Mouse (Mus musculus): ENCODE data around the gene Mitf. TPM values are rescaled to one million over a fixed set of nuclear protein-coding genes. Genes with fewer than 3 reads are reported as not detected.
A peak's percentile ranks its signal among the peaks of the same experiment; 100 is the strongest.

Gene Mitf
- polyA plus RNA-seq, 1 experiment: 2.6 TPM

DNA sequence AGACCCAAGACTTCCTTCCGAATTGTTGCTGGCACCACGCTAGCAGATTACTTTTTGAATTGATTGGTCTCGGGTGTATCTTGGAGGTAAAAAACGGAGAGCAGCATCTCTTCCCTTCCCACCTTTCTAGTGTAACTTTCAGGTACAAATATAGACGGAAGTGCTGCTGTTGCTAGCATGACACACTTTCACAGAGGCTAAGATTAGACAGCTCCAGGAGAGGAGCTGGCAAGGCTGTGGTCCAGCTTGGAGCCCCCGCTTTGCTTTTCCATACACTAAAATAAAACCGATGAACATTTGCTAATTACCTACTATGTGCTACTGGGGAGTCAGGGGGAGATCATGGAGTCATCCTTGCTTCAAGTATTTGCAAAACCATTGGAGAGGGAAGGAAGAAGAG lies 37.3 kb upstream of the Mitf start:
- Histone ChIP-seq H3K4me3 (ENCODE audit: extremely low read depth, insufficient read depth, insufficient read length) (no peak overlapping the region), H3K27me3 (ENCODE audit: control insufficient read depth, insufficient read depth, low read length) (no peaks in the 10 kb centered on the region), H3K27ac (ENCODE audit: insufficient read depth, low read length) (no peak overlapping the region), H3K36me3 (ENCODE audit: control insufficient read depth, insufficient read depth, low read length) (no peaks in the 10 kb centered on the region), H3K4me1 (ENCODE audit: control insufficient read depth, insufficient read depth, insufficient read length) (no peaks in the 10 kb centered on the region)
- 84% methylated on average over 7 of the region's 7 CpGs for WGBS
- TF ChIP-seq CTCF (IDR thresholded peaks at IDR 0.05; ENCODE audit: extremely low read depth, insufficient read depth, insufficient read length, insufficient replicate concordance): no peak
- TF ChIP-seq POLR2A (IDR thresholded peaks at IDR 0.05; ENCODE audit: low read depth, low read length): no peak
- DNase-seq (ENCODE audit: low read depth in 1 of 2, low spot score in 2 of 2): no peak

DNA sequence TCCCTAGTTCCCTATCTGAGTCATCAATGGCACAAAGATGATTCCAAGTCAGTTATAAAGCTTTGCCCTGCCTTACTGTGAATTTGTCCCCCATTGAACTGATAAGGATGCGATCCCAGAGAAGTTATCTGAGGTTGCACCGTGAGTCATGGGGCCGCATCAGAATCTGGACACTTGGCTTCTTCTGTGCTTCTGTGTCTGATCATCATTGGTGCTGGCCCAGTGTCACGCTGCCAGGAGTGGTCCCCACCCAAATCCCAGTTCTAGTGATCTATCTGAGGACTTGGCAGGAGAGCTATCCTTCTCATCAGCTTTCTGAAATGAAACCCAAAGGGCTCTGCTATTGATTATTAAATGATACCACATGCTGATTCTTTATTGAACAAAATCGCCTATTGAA lies 25.5 kb upstream of the Mitf start:
- H3K4me3 ChIP-seq (ENCODE audit: extremely low read depth, insufficient read depth, insufficient read length): no peak overlapping the region
- no peaks in the 10 kb centered on the region for H3K4me1 ChIP-seq (ENCODE audit: control insufficient read depth, insufficient read depth, insufficient read length)
- no peaks in the 10 kb centered on the region for H3K27me3 ChIP-seq (ENCODE audit: control insufficient read depth, insufficient read depth, low read length)
- H3K36me3 ChIP-seq (ENCODE audit: control insufficient read depth, insufficient read depth, low read length): no peaks in the 10 kb centered on the region
- no peak for DNase-seq (ENCODE audit: low read depth in 1 of 2, low spot score in 2 of 2)
- H3K27ac ChIP-seq (ENCODE audit: insufficient read depth, low read length): no peak overlapping the region; the same call in 1 of the 2 replicates
- no peak for TF ChIP-seq CTCF (IDR thresholded peaks at IDR 0.05; ENCODE audit: extremely low read depth, insufficient read depth, insufficient read length, insufficient replicate concordance)
- no peak for TF ChIP-seq POLR2A (IDR thresholded peaks at IDR 0.05; ENCODE audit: low read depth, low read length)
- WGBS: 86% methylated on average over 5 of the region's 5 CpGs

DNA sequence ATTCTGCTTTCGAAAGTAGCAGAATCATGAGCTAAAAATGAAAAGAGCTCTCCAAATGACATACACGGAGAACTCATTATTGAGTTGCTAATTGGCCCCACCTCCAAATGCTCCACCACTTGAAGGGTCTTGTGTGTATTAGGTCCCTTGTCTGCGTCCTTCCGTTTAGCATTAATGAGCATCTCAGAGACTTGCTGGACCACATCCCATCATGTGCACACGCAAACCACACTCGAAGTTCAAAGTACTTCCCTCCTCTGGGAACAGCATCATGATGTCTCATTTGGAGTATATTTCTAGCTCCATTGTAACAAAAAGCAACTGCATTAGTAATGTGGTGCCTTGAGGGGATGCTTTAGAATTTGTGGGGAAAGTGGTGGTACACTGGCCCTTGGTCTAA lies 24.6 kb upstream of the Mitf start:
- WGBS: 87% methylated on average over 6 of the region's 6 CpGs
- DNase-seq (ENCODE audit: low read depth in 1 of 2, low spot score in 2 of 2): no peak

DNA sequence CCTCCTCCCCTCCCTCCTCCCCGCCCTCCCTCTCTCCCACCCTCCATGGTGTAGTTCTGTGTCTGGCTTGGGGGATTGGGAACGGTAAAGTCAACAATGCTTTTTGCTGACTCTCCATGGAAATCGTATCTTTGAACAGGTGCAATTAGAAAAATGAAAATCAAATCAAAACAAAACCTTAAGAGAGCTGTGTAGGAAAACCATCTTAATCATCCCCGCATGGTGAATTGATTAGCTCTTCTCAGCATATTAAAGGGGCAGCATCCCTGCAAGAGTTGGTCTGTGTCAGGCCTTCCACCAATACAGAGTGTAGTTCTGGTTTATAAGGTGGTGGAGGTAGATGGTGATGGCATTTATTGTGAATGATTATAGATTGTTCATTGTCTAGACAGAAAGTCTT lies 20.0 kb upstream of the Mitf start:
- H3K4me3 ChIP-seq (ENCODE audit: extremely low read depth, insufficient read depth, insufficient read length): no peak overlapping the region
- H3K36me3 ChIP-seq (ENCODE audit: control insufficient read depth, insufficient read depth, low read length): no peaks in the 10 kb centered on the region
- WGBS: 91% methylated on average over 4 of the region's 4 CpGs
- no peak for DNase-seq (ENCODE audit: low read depth in 1 of 2, low spot score in 2 of 2)
- no peak overlapping the region for H3K27ac ChIP-seq (ENCODE audit: insufficient read depth, low read length)
- no peak for TF ChIP-seq POLR2A (IDR thresholded peaks at IDR 0.05; ENCODE audit: low read depth, low read length)
- no peak for TF ChIP-seq CTCF (IDR thresholded peaks at IDR 0.05; ENCODE audit: extremely low read depth, insufficient read depth, insufficient read length, insufficient replicate concordance)
- H3K4me1 ChIP-seq (ENCODE audit: control insufficient read depth, insufficient read depth, insufficient read length): no peaks in the 10 kb centered on the region
- H3K27me3 ChIP-seq (ENCODE audit: control insufficient read depth, insufficient read depth, low read length): peaks cover 1% of the 10 kb centered on the region; the same call in 1 of the 2 replicates

More for the DNA sequence above, 24.6 kb upstream of the Mitf start:
- Histone ChIP-seq H3K27me3 (ENCODE audit: control insufficient read depth, insufficient read depth, low read length) (no peaks in the 10 kb centered on the region), H3K36me3 (ENCODE audit: control insufficient read depth, insufficient read depth, low read length) (no peaks in the 10 kb centered on the region), H3K4me3 (ENCODE audit: extremely low read depth, insufficient read depth, insufficient read length) (no peak overlapping the region), H3K4me1 (ENCODE audit: control insufficient read depth, insufficient read depth, insufficient read length) (no peaks in the 10 kb centered on the region), H3K27ac (ENCODE audit: insufficient read depth, low read length) (no peak overlapping the region)
- TF ChIP-seq POLR2A (IDR thresholded peaks at IDR 0.05; ENCODE audit: low read depth, low read length) (no peak), CTCF (IDR thresholded peaks at IDR 0.05; ENCODE audit: extremely low read depth, insufficient read depth, insufficient read length, insufficient replicate concordance) (no peak)

DNA sequence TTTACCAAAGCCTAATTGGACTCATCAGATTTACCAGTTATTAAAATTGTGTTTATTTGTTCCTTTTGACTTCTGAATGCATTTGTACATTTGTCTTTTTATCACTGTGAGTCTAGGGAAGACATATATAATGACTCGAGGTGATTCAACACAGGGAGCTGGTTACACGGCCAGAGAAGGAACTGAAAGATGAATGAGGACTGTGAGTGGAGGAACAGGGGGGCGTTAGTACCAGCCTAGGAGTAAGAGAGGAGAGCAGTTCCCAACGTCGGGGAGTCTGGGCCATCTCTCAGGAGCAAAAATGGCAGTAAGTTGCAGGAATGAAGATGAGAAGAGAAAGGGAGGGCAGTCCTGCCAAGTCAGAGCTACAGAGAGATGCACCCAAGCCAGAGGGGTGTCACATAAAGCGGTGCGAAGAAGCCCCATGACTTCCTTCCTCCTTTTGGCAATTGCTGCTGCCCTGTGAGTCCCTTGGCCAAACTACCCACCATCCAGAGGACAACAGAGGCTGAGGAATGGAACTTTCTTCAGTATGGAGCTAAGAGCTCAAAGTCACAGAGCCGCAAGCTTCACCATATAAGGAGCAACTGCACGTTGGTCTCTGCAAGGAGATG lies 18.4 kb upstream of the Mitf start:
- no peaks in the 10 kb centered on the region for H3K36me3 ChIP-seq (ENCODE audit: control insufficient read depth, insufficient read depth, low read length)
- DNase-seq (ENCODE audit: low read depth in 1 of 2, low spot score in 2 of 2): no peak
- H3K27ac ChIP-seq (ENCODE audit: insufficient read depth, low read length): no peak overlapping the region
- peaks cover 1% of the 10 kb centered on the region; the same call in 1 of the 2 replicates for H3K27me3 ChIP-seq (ENCODE audit: control insufficient read depth, insufficient read depth, low read length)
- no peaks in the 10 kb centered on the region for H3K4me1 ChIP-seq (ENCODE audit: control insufficient read depth, insufficient read depth, insufficient read length)
- TF ChIP-seq POLR2A (IDR thresholded peaks at IDR 0.05; ENCODE audit: low read depth, low read length) (no peak), CTCF (IDR thresholded peaks at IDR 0.05; ENCODE audit: extremely low read depth, insufficient read depth, insufficient read length, insufficient replicate concordance) (no peak)
- 44% methylated on average over 9 of the region's 9 CpGs for WGBS
- H3K4me3 ChIP-seq (ENCODE audit: extremely low read depth, insufficient read depth, insufficient read length): no peak overlapping the region

DNA sequence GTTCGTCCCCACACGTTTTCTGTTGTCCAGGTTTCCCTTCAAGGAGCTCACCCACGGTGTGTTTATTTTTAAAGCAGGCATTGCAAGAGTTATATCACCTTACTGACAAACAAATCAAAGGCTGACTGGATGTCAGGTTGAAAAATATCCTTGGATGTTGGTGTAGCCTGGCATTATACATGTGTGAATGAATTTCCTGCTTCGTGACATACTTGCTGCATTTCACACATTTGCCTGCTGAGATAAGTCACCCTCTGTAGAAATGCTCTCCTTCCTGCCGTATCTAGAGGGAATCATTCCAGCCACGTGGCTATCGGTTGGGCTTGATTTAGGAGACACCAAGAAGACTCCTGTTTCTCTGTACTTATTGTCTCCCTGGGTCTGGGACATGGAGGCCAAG lies 17.2 kb upstream of the Mitf start:
- no peak overlapping the region for H3K4me3 ChIP-seq (ENCODE audit: extremely low read depth, insufficient read depth, insufficient read length)
- no peak overlapping the region for H3K27ac ChIP-seq (ENCODE audit: insufficient read depth, low read length)
- no peaks in the 10 kb centered on the region for H3K4me1 ChIP-seq (ENCODE audit: control insufficient read depth, insufficient read depth, insufficient read length)
- H3K36me3 ChIP-seq (ENCODE audit: control insufficient read depth, insufficient read depth, low read length): no peaks in the 10 kb centered on the region
- DNase-seq (ENCODE audit: low read depth in 1 of 2, low spot score in 2 of 2): no peak
- peaks cover 1% of the 10 kb centered on the region; the same call in 1 of the 2 replicates for H3K27me3 ChIP-seq (ENCODE audit: control insufficient read depth, insufficient read depth, low read length)
- 78% methylated on average over 7 of the region's 7 CpGs for WGBS
- no peak for TF ChIP-seq CTCF (IDR thresholded peaks at IDR 0.05; ENCODE audit: extremely low read depth, insufficient read depth, insufficient read length, insufficient replicate concordance)
- TF ChIP-seq POLR2A (IDR thresholded peaks at IDR 0.05; ENCODE audit: low read depth, low read length): no peak

DNA sequence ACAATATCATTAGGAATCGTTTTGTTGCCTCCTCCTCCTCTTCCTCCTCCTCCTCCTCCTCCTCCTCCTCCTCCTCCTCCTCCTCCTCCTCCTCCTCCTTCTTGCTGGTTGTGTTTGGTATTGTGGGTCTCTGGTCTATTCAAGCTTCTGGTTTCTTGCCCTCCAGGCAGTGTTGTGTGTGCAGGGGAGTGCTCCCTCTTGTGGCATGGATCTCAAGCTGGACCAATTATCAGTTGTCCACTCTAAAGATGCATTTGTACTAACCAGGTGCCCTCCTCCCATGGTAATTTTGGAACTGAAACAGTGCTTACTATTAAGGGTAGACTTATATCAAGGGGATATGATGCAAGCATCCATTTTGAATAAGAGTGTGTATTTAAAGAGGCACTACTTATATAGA lies 14.7 kb upstream of the Mitf start:
- H3K4me1 ChIP-seq (ENCODE audit: control insufficient read depth, insufficient read depth, insufficient read length): no peaks in the 10 kb centered on the region
- H3K36me3 ChIP-seq (ENCODE audit: control insufficient read depth, insufficient read depth, low read length): no peaks in the 10 kb centered on the region
- no peak overlapping the region for H3K27ac ChIP-seq (ENCODE audit: insufficient read depth, low read length)
- H3K27me3 ChIP-seq (ENCODE audit: control insufficient read depth, insufficient read depth, low read length): peaks cover 1% of the 10 kb centered on the region; the same call in 1 of the 2 replicates
- TF ChIP-seq CTCF (IDR thresholded peaks at IDR 0.05; ENCODE audit: extremely low read depth, insufficient read depth, insufficient read length, insufficient replicate concordance): peak; percentile 11; the same call in 1 of the 2 replicates
- TF ChIP-seq POLR2A (IDR thresholded peaks at IDR 0.05; ENCODE audit: low read depth, low read length): no peak
- H3K4me3 ChIP-seq (ENCODE audit: extremely low read depth, insufficient read depth, insufficient read length): no peak overlapping the region
- no peak for DNase-seq (ENCODE audit: low read depth in 1 of 2, low spot score in 2 of 2)
- WGBS: 85% methylated on average over 1 of the region's 1 CpGs
